Mouse (Mus musculus) stomach, postnatal 0 days (tissue): ENCODE data around the gene Cdx2.

Source experiments
- CTCF ChIP-seq: IDR thresholded peaks from 2 replicates; pipeline ENCODE4 v1.5.1; 2016; ENCODE audit warnings: antibody characterized with exemption, low read depth, mild to moderate bottlenecking, moderate library complexity
- EP300 ChIP-seq: optimal IDR thresholded peaks from 2 replicates; pipeline ENCODE3; 2016; ENCODE audit warnings: antibody characterized with exemption

GRCm38 (mm10) chr5:147308451-147308850 is 1.4 kb upstream of the Cdx2 start:
- TF ChIP-seq CTCF, result no peak
- no peak for TF ChIP-seq EP300
